Mouse (Mus musculus) MEL (cell line): ENCODE data around the gene Fbxo30. TPM values are rescaled to one million over a fixed set of nuclear protein-coding genes. Genes with fewer than 3 reads are reported as not detected.

Source experiments
- DNase-seq: peaks from one replicate; pipeline ENCODE4 v3.0.0; 2011; ENCODE audit warnings: low read depth, low spot score
- H3K27ac ChIP-seq: 2 replicates; pipeline ENCODE4 v1.5.1; 2012; ENCODE audit warnings: low read depth, mild to moderate bottlenecking, control low read depth, low read length, moderate library complexity; ENCODE audit not compliant: control insufficient read depth
- H3K27me3 ChIP-seq, 2 experiments: fragments of 150-350 bp in 1 of 2; sonication (generic) in 1 of 2; 2 replicates each; pipeline ENCODE4 v1.6.1; 2012; ENCODE audit warnings: low read length in 2 of 2, mild to moderate bottlenecking in 2 of 2, improper control_type of control experiment in 1 of 2, moderate library complexity in 1 of 2; ENCODE audit not compliant: insufficient read depth in 2 of 2, control insufficient read depth in 1 of 2
- H3K36me3 ChIP-seq, 2 experiments: 2 replicates each; pipeline ENCODE4 v1.6.1; 2012 to 2014; ENCODE audit warnings: low read length in 2 of 2, improper control_type of control experiment in 1 of 2, inconsistent platforms in 1 of 2, mild to moderate bottlenecking in 1 of 2; ENCODE audit not compliant: insufficient read depth in 2 of 2, control insufficient read depth in 1 of 2
- H3K4me1 ChIP-seq, 2 experiments: fragments of 150-350 bp in 1 of 2; sonication (generic) in 1 of 2; 2 replicates each; pipeline ENCODE4 v1.6.1; 2012; ENCODE audit warnings: low read length in 2 of 2, improper control_type of control experiment in 1 of 2, mild to moderate bottlenecking in 1 of 2; ENCODE audit not compliant: insufficient read depth in 2 of 2, control insufficient read depth in 1 of 2
- H3K4me3 ChIP-seq, 2 experiments: fragments of 150-350 bp in 1 of 2; sonication (generic) in 1 of 2; 2 replicates each; pipeline ENCODE4 v1.5.1; 2012; ENCODE audit warnings: low read depth in 2 of 2, low read length in 2 of 2, mild to moderate bottlenecking in 2 of 2, moderate library complexity in 2 of 2, control low read depth in 1 of 2, improper control_type of control experiment in 1 of 2; ENCODE audit not compliant: control insufficient read depth in 1 of 2, insufficient read depth in 1 of 2
- H3K79me2 ChIP-seq: 2 replicates; pipeline ENCODE4 v1.6.1; 2012; ENCODE audit warnings: mild to moderate bottlenecking, low read length, moderate library complexity; ENCODE audit not compliant: control insufficient read depth, poor library complexity, insufficient read depth
- H3K9ac ChIP-seq: 2 replicates; pipeline ENCODE4 v1.6.1; 2012; ENCODE audit warnings: low read depth, mild to moderate bottlenecking, control low read depth, low read length, moderate library complexity; ENCODE audit not compliant: control insufficient read depth, poor library complexity, severe bottlenecking
- H3K9me3 ChIP-seq: fragments of 150-350 bp; sonication (generic); replicated peaks from 2 replicates; pipeline ENCODE4 v1.6.1; 2012; ENCODE audit warnings: mild to moderate bottlenecking, low read length, improper control_type of control experiment, moderate library complexity; ENCODE audit not compliant: insufficient read depth
- BHLHE40 ChIP-seq: IDR thresholded peaks from 2 replicates; pipeline ENCODE4 v1.6.1; 2012; ENCODE audit warnings: low read depth, mild to moderate bottlenecking, inconsistent platforms, low read length, improper control_type of control experiment, borderline replicate concordance
- EP300 ChIP-seq, 2 experiments: IDR thresholded peaks; 2 replicates each; pipeline ENCODE4 v1.6.1; 2011; ENCODE audit warnings: improper control_type of control experiment in 2 of 2, low read length in 2 of 2, low read depth in 1 of 2, mild to moderate bottlenecking in 1 of 2
- ETS1 ChIP-seq: IDR thresholded peaks from 2 replicates; pipeline ENCODE4 v1.6.1; 2012; ENCODE audit warnings: low read depth, mild to moderate bottlenecking, inconsistent platforms, low read length, improper control_type of control experiment, moderate library complexity
- GABPA ChIP-seq: IDR thresholded peaks from 2 replicates; pipeline ENCODE4 v1.6.1; 2012; ENCODE audit warnings: low read depth, mild to moderate bottlenecking, inconsistent platforms, low read length, improper control_type of control experiment, moderate library complexity
- HCFC1 ChIP-seq: IDR thresholded peaks from 2 replicates; pipeline ENCODE4 v1.6.1; 2012; ENCODE audit warnings: low read depth, mild to moderate bottlenecking, inconsistent platforms, low read length, improper control_type of control experiment, moderate library complexity
- MAFK ChIP-seq: IDR thresholded peaks from 2 replicates; pipeline ENCODE4 v1.6.1; 2011; ENCODE audit warnings: low read depth, mild to moderate bottlenecking, low read length, improper control_type of control experiment, borderline replicate concordance
- MAX ChIP-seq: IDR thresholded peaks from 2 replicates; pipeline ENCODE4 v1.6.1; 2011; ENCODE audit warnings: low read length, improper control_type of control experiment
- MXI1 ChIP-seq: IDR thresholded peaks from 2 replicates; pipeline ENCODE4 v1.6.1; 2011; ENCODE audit warnings: mild to moderate bottlenecking, low read depth, low read length, improper control_type of control experiment
- MYB ChIP-seq: IDR thresholded peaks from 2 replicates; pipeline ENCODE4 v1.6.1; 2011; ENCODE audit warnings: mild to moderate bottlenecking, low read depth, low read length, improper control_type of control experiment
- MYC ChIP-seq: IDR thresholded peaks from 2 replicates; pipeline ENCODE4 v1.6.1; 2011; ENCODE audit warnings: low read depth, mild to moderate bottlenecking, low read length, improper control_type of control experiment, moderate library complexity
- NELFE ChIP-seq: IDR thresholded peaks from 2 replicates; pipeline ENCODE4 v1.6.1; 2011; ENCODE audit warnings: low read depth, low read length, improper control_type of control experiment
- POLR2A ChIP-seq, 2 experiments: IDR thresholded peaks; 2 replicates each; pipeline ENCODE4 v1.6.1; 2011 to 2012; ENCODE audit warnings: low read length in 2 of 2, mild to moderate bottlenecking in 2 of 2, control low read depth in 1 of 2, improper control_type of control experiment in 1 of 2, low read depth in 1 of 2, moderate library complexity in 1 of 2; ENCODE audit not compliant: control insufficient read depth in 1 of 2, insufficient read depth in 1 of 2, poor library complexity in 1 of 2
- SIN3A ChIP-seq: IDR thresholded peaks from 2 replicates; pipeline ENCODE4 v1.6.1; 2012; ENCODE audit warnings: low read length, improper control_type of control experiment, inconsistent platforms
- TBP ChIP-seq: IDR thresholded peaks from 2 replicates; pipeline ENCODE4 v1.8.0; 2011; ENCODE audit warnings: low read depth, low read length, improper control_type of control experiment
- ZNF384 ChIP-seq: IDR thresholded peaks from 2 replicates; pipeline ENCODE4 v1.6.1; 2012; ENCODE audit warnings: low read depth, mild to moderate bottlenecking, inconsistent platforms, low read length, improper control_type of control experiment
- polyA plus RNA-seq, 2 experiments: library from polyadenylated mRNA; stranded (reverse) in 1 of 2; unstranded in 1 of 2; fragments of >175 nt in 1 of 2; fragments of >200 nt in 1 of 2; gene quantifications; 2 replicates each; pipeline versions ENCODE4 v1.2.1 to v1.2.4; 2012; ENCODE audit warnings: low replicate concordance in 2 of 2, low read depth in 1 of 2; ENCODE audit not compliant: insufficient read length in 2 of 2, insufficient read depth in 1 of 2, missing spikeins in 1 of 2
- total RNA-seq: library from RNA; depleted of rRNA; stranded (reverse); fragments of 300-350 nt; gene quantifications from 2 replicates; pipeline ENCODE4 v1.2.3, GENCODE M21; 2012

The Fbxo30 gene
- total and polyA plus RNA-seq, 3 experiments: 10.1 to 10.8 TPM; not detected in 1

GRCm38 (mm10) chr10:11281498-11282305 is 572 bp downstream of the Fbxo30 start:
- H3K27me3 ChIP-seq: no peaks in the 10 kb centered on the region
- H3K79me2 ChIP-seq: peaks cover 41% of the 10 kb centered on the region
- peaks cover 2 to 16% of the 10 kb centered on the region in 2 experiments for H3K4me1 ChIP-seq
- DNase-seq: peak; percentile 71
- no peaks in the 10 kb centered on the region for H3K9me3 ChIP-seq
- peak overlapping the region; percentile 70 to 92 for H3K4me3 ChIP-seq
- peak overlapping the region; percentile 56 for H3K27ac ChIP-seq
- TF ChIP-seq NELFE (no peak), MYC (no peak), EP300 (IDR thresholded peaks at IDR 0.05; ENCODE audit: low read depth in 1 of 2, low read length in 2 of 2) (0 out of 4 replicates have a peak, but pooled peaks of 1 of the 2 experiments have one; percentile 3)
- TF ChIP-seq, all 39 proteins: peak for 1
- Histone ChIP-seq H3K36me3 (peaks cover 2 to 25% of the 10 kb centered on the region in 2 experiments; a peak in 2 of 4 replicates), H3K9ac (peak overlapping the region; percentile 90)

GRCm38 (mm10) chr10:11282306-11282631 is 1.1 kb downstream of the Fbxo30 start:
- Histone ChIP-seq H3K27ac (peak overlapping the region; percentile 56; the same call in 1 of the 2 replicates), H3K9me3 (no peaks in the 10 kb centered on the region), H3K36me3 (peaks cover 2 to 25% of the 10 kb centered on the region in 2 experiments; a peak in 2 of 4 replicates), H3K4me3 (peak overlapping the region; percentile 70 to 92), H3K27me3 (no peaks in the 10 kb centered on the region), H3K79me2 (peaks cover 43% of the 10 kb centered on the region), H3K9ac (peak overlapping the region; percentile 90), H3K4me1 (peaks cover 2 to 16% of the 10 kb centered on the region in 2 experiments)
- TF ChIP-seq MAFK: peak; percentile 57
- no peak for TF ChIP-seq POLR2A (IDR thresholded peaks at IDR 0.05; ENCODE audit: control insufficient read depth in 1 of 2, insufficient read depth in 1 of 2, low read depth in 1 of 2, low read length in 2 of 2, poor library complexity in 1 of 2)
- peak; percentile 81; the same call in 1 of the 2 replicates for TF ChIP-seq MXI1
- TF ChIP-seq BHLHE40: no peak
- 0 out of 2 replicates have a peak, but pooled peaks have one; percentile 42 for TF ChIP-seq GABPA
- peak; percentile 52; the same call in 1 of the 2 replicates for TF ChIP-seq ETS1
- TF ChIP-seq ZNF384: 0 out of 2 replicates have a peak, but pooled peaks have one; percentile 32
- peak; percentile 67 for TF ChIP-seq MYC
- 0 out of 2 replicates have a peak, but pooled peaks have one; percentile 15 for TF ChIP-seq HCFC1
- peak; percentile 94 for TF ChIP-seq SIN3A
- no peak for TF ChIP-seq MYB
- 0 out of 2 replicates have a peak, but pooled peaks have one; percentile 14 for TF ChIP-seq TBP
- peak; percentile 8 to 22; a peak in 2 of 4 replicates for TF ChIP-seq EP300 (IDR thresholded peaks at IDR 0.05; ENCODE audit: low read depth in 1 of 2, low read length in 2 of 2)
- TF ChIP-seq MAX: peak; percentile 37; the same call in 1 of the 2 replicates
- DNase-seq: peak; percentile 73
